Mouse (Mus musculus) adrenal gland, adult 10 weeks (tissue): ENCODE measurements around the gene Dcakd. TPM values are rescaled to one million over a fixed set of nuclear protein-coding genes. Genes with fewer than 3 reads are reported as not detected.

Experiments
- polyA plus RNA-seq: library from polyadenylated mRNA; stranded (reverse); fragments of 350-450 nt; fragmentation: Illumina TruSeq; extraction: RNeasy Lipid Tissue Mini Kit (QIAGEN cat#74804); gene quantifications from one replicate; pipeline ENCODE4 v1.2.3, GENCODE M21; 2014; ENCODE audit warnings: low read depth, low replicate concordance

The Dcakd gene
- polyA plus RNA-seq: 20.1 TPM

GRCm38 (mm10) chr11:103028176-103028891 is at the start of gene Dcakd, which contains the start of gene Nmt1:
Gene Dcakd (minus strand): TSS chr11:103028333.
Gene Nmt1 (plus strand): TSS chr11:103028190.

DNA sequence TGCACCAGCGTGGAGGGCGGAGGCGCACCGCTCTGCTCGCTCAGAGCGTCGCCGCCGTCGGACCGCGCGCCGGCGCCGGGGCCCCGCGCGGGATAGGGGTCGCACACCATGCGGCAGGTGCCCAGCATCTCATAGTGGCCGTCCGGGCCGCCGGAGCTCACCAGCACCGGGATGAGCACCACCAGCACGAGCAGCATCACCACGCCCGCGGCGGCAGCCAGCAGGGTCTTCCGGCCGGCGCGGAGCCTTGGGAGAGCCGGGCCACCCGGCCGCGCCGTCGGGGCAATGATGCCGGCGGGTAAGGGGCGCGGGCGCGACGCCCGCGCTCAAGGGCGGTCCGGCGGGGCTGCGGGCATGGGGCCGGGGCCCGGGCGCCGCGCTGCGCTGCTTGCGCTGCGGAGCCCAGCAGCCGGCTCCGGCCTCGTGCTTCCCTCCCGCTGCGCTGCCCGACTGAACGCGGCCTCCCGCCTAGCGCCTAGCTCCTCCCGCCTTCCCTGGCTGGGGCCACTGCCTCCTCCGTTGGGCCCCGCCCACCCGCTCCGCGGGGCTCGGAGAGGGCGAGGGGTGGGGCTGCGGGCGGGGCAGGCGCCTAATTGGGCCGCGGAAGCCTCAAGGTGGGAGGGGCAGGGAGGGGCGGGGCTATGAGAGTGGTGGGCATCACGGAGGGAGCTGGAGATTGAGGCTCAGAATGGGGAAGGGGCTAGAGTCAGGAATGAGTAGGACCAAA is 81.7 kb downstream of the Dcakd start, which contains the start of gene C1ql1:
Gene C1ql1 (minus strand): TSS at position 424 of the 727 bp plus-strand sequence.

Other genes with a start within 250 kb of the Dcakd start
- 14.8 TPM for gene Gjc1, start 208.6 kb downstream of the Dcakd start, polyA plus RNA-seq
- not detected for gene Higd1b, start 192.5 kb downstream of the Dcakd start, polyA plus RNA-seq
- gene Eftud2, start 147.3 kb downstream of the Dcakd start, polyA plus RNA-seq: 36.6 TPM
- 0.41 TPM for gene Ccdc103, start 147.1 kb downstream of the Dcakd start, polyA plus RNA-seq
- not detected for gene Fam187a, start 143.2 kb downstream of the Dcakd start, polyA plus RNA-seq
- 0.76 TPM for gene Gfap, start 127.4 kb downstream of the Dcakd start, polyA plus RNA-seq
- gene Kif18b, start 103.2 kb downstream of the Dcakd start, polyA plus RNA-seq: not detected
- gene C1ql1, start 81.6 kb downstream of the Dcakd start, polyA plus RNA-seq: 0.41 TPM
- gene Nmt1, start 143 bp downstream of the Dcakd start, polyA plus RNA-seq: 18.6 TPM
- not detected for gene Plcd3, start 73.3 kb upstream of the Dcakd start, polyA plus RNA-seq
- 7.2 TPM for gene Acbd4, start 73.3 kb upstream of the Dcakd start, polyA plus RNA-seq
- 73.2 TPM for gene Hexim1, start 87.9 kb upstream of the Dcakd start, polyA plus RNA-seq
- gene Hexim2, start 104.1 kb upstream of the Dcakd start, polyA plus RNA-seq: 0.58 TPM
- 2.2 TPM for gene Fmnl1, start 142.8 kb upstream of the Dcakd start, polyA plus RNA-seq
- not detected for gene 1700023F06Rik, start 180.2 kb upstream of the Dcakd start, polyA plus RNA-seq
- gene Spata32, start 190.1 kb upstream of the Dcakd start, polyA plus RNA-seq: not detected
- gene Map3k14, start 239.1 kb upstream of the Dcakd start, polyA plus RNA-seq: not detected